Mouse (Mus musculus) urinary bladder, postnatal 36 days (tissue): ENCODE data around the gene Olfr693.
"Not testable (repeated sequence)": the region's sequence is repeated elsewhere in the genome, so short reads cannot be mapped to it uniquely, and the experiment has no call there.

Experiments used
- DNase-seq, 2 experiments: peaks; one replicate each; pipeline ENCODE4 v3.0.0; 2022; ENCODE audit warnings: low spot score in 2 of 2, mixed read lengths in 1 of 2

The Olfr693 gene

GRCm38 (mm10) chr7:106680484-106680883 lies at the start of gene Olfr693:
Gene Olfr693 (minus strand): TSS chr7:106680584.
- DNase-seq, result no peak

- DNase-seq, result not testable (repeated sequence)
Observed at GRCm38 (mm10) chr7:106725654-106726053, 45.3 kb upstream of the Olfr693 start.

GRCm38 (mm10) chr7:106716296-106716695 lies 35.9 kb upstream of the Olfr693 start, which contains the start of gene Olfr695:
Gene Olfr695 (minus strand): TSS chr7:106716396.
- DNase-seq, result no peak

- no peak for DNase-seq
Observed at GRCm38 (mm10) chr7:106711463-106711862, 31.1 kb upstream of the Olfr693 start.

GRCm38 (mm10) chr7:106707705-106708104 lies 27.3 kb upstream of the Olfr693 start:
- DNase-seq, result not testable (repeated sequence)

DNA sequence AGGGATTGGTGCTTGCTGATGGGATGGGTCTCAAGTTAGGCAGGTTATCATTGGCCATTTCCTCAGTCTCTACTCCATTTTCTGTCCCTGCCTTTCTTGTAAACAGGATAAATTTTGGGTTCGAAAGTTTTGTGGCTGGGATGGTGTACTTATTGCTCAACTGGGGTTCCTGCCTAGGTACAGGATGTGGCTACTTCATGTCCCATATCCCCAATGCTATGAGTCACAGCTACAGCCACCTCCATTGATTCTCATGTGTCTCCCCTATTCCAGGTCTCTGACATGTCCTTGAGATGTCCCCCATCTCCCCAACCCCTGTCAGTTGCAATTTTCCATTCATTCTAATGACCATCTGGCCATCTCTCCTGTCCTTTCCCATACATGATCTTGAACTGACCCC lies 16.5 kb upstream of the Olfr693 start:
- no peak for DNase-seq

DNA sequence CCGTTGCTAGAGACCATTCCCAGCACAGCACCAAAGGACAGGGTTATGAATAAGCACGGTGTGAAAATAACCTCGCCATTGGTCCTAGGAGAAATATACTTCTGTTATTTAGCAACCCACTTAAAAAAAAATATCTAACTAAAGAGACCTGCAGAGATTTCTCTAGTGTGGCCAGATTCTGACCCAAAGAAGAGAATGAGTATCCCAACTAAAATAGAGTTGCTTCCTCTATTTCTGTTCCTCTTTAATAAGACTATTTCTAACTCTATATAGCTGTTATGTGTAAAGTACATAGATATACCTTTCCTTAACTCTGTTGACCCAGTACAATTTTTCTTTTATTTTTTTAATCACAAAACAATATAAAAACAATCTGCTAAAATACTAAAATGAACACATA lies 12.6 kb upstream of the Olfr693 start:
- DNase-seq, result no peak

GRCm38 (mm10) chr7:106691714-106692113 lies 11.3 kb upstream of the Olfr693 start, which contains the start of gene Olfr694:
Gene Olfr694 (minus strand): TSS chr7:106691814.
- no peak for DNase-seq

- no peak for DNase-seq
Observed at GRCm38 (mm10) chr7:106685382-106685781, 5.0 kb upstream of the Olfr693 start.

DNA sequence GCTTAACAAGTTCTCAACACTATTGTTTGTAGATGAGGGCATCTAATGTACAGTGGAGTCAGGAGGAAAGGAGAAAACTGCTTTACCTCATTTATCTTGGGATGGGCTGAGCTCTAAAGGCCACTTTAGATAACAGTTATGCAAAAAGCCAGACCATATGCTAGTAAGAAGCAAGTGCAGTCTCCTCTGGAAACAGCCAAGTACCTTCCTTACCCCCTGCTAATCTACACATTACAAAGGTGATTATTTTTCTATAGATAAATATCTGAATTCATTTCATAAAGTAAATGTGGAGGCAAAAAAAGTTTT lies 28.1 kb downstream of the Olfr693 start:
- no peak for DNase-seq

DNA sequence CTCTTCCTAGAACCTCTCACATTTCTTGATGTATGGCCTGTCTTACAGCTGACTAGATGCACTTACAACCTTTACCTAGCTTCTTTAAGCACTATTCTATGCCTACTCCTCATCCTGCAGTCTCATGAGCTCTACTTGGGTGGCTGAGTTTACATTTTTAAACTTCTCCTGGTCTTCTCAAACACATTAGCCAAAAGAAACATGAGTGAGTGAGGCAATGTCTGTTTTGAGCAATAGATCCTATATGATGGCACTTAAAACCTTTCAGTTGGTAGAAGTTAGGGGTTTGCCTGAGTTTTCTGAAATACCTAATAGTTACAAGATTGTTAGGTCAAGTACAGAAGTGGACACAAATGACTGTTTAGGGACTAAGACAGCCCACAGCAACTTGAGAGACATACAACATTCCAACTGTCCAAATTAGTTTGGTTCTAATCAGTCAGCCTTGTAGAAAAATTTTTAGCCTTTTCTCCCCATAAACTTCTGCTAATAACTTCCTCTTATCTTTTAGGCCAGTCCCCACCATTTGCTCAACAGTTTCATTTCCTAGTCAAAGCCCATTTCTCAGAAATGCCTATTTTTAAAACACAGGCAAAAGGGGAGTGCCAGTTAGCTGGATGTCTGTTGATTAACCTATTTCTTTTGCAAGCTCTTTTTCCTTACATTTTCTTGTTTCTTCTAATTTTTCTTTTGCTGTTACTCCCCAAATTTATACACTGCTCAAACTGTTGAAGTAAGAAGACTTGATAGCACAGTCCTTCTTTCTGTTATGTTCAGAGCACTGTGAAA lies 28.6 kb downstream of the Olfr693 start:
- no peak for DNase-seq

DNA sequence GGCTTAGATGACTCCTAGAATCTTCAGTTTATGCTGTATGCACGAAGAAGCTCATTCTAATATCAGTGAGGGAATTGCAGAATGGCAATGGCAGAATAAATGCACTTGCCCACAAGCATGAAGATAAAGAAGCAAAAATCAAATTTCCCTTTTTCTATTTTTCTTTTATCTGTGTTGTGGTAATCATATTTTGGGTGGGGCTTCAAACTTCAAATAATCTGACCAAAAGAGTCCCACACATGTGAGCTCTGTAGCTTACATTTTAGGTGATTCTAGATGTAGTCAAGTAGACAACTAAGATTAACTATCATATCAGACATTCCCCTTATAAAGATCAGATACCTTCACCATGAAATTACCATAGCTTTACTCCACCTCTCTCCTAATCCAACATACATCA lies 30.6 kb downstream of the Olfr693 start:
- DNase-seq, result no peak

DNA sequence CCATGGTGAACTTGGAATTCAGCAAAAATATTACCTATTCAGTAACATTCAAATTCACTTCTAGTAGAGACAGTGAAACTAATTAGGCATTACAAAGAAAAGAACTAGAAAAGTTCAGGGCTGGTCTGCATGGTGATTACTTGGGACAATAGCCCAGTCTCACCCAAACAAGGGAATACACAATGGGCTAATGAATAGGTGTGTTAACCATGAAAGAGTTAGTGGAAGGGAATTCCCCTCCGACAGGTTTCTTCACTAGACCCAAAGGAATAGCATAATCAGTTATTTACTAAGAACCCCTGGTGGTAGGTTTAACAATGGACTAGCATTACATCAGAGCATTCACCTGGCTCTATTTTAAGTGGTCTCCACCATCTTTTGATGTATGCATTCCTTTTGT lies 35.1 kb downstream of the Olfr693 start:
- DNase-seq, result no peak

GRCm38 (mm10) chr7:106644222-106644870 lies 36.0 kb downstream of the Olfr693 start:
- DNase-seq, result no peak

DNA sequence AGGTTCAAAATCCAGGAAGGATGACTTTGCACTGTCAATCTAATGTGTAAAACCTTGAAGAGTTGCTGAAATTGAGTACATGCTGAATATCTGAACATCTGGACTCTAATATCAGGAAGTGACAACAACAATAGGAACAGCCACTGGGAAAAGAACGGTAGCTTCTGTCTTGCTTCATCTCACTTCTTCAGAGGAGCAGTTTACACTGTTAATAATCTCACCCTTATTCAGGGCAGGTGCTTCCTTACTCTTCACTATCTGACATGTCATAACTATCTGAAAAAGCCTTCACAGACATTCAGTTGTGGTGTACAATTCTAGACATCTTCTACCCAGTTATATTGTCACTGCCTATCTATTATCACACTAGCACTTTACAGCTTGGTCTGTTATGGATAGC lies 39.5 kb downstream of the Olfr693 start:
- DNase-seq, result no peak

- no peak for DNase-seq
Observed at GRCm38 (mm10) chr7:106635560-106635959, 44.8 kb downstream of the Olfr693 start.
